Mouse (Mus musculus) lung, postnatal 25 days (tissue): ENCODE results near the gene Ccr3.
"Not testable (repeated sequence)": the region's sequence is repeated elsewhere in the genome, so short reads cannot be mapped to it uniquely, and the experiment has no call there.

ENCODE experiments used
- DNase-seq: peaks from one replicate; pipeline ENCODE4 v3.0.0; 2022; ENCODE audit warnings: low spot score

The Ccr3 gene

GRCm38 (mm10) chr9:124053532-124053931 is 31.8 kb downstream of the Ccr3 start:
- DNase-seq, result peak; percentile 37

GRCm38 (mm10) chr9:124056158-124056709 is 34.5 kb downstream of the Ccr3 start:
- peak; percentile 44 for DNase-seq

DNA sequence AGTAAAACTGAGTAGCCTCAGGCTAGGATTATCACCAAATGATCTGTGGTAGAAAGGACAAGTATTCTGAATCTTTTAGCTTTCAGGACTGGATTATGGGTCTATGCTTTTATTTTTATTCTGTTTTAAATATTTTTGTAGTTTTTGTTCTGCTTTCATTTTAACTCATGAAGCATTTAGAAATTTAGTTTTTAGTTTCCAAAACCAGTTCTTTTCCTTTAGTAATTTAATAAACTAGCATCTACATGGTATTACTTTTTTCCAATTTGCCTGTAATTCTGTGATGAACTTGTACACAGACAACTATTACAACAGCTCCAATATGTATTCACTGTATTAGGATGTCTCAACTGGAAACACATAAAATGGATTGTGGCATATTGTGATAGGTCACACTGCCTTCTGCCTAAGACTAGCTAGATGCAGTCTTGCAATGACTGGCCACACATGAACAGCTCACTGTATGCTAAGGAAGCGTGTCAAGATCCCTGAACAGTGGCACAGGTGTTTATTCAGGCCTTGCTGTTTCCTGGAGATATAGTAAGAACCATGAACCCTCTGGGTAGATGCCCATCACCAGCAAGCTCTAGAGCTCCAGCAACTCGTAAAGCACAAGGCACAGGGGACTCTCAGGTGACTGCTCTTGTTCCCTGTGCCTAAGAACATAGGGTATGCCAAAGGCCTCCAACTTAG is 38.0 kb downstream of the Ccr3 start:
- no peak for DNase-seq

GRCm38 (mm10) chr9:124061474-124062432 is 40.0 kb downstream of the Ccr3 start:
- not testable (repeated sequence) for DNase-seq

DNA sequence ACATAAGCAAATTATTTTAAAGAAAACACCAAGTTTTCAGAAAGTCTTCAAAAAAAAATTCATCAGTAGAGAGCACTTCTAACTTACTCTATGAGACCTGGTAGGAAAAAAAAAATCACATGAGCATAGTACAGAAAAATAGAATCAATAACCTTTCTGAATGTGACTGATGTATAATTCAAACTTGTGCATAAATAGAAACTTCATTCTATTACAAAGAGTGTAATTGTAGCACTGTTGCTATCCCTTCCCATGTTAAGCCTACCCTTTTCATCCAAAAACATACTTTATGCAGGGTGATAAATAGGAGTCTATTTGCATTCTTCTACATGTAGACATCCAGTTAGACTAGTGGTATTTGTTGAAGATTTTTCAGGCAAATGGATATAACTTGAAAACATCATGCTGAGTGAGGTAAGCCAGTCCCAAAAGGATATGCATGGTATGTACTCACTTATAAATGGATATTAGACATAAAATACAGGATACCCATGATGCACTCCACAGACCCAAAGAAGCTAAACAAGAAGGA is 44.9 kb downstream of the Ccr3 start:
- no peak for DNase-seq

- peak; percentile 18 for DNase-seq
Measured at GRCm38 (mm10) chr9:124068098-124069058, 46.6 kb downstream of the Ccr3 start.

GRCm38 (mm10) chr9:124071506-124071905 is 49.7 kb downstream of the Ccr3 start:
- no peak for DNase-seq

DNA sequence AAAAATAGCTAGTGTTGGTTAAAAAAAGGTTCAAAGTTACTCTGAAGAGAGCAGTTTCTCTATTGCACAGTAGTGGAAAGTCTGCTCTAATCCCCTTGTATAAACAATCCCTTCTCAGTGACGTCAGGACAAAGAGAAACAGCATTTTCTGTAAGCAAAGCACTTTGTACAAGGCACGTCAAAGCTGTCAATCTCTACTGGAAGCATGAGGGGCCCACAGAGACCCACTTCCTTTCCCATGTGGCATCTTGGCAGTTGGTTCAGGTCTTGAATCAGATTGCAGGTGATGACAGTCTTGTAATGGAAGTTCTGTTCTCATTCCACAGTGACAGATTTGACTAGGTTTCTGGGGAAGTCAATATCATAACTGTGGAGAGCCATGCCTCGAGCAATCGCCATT is 58.0 kb downstream of the Ccr3 start:
- DNase-seq, result no peak

GRCm38 (mm10) chr9:124080471-124080870 is 58.7 kb downstream of the Ccr3 start:
- not testable (repeated sequence) for DNase-seq
